Mouse (Mus musculus) heart, adult 2 months (tissue): Measurements from ENCODE around the gene Ephb2. TPM values are rescaled to one million over a fixed set of nuclear protein-coding genes. Genes with fewer than 3 reads are reported as not detected.

Experiments used
- DNase-seq, 2 experiments: peaks; one replicate each; pipeline ENCODE4 v3.0.0; 2021
- H3K27ac ChIP-seq: fragments of 200-600 bp; 2 replicates; pipeline ENCODE4 v1.8.1; 2022
- H3K27me3 ChIP-seq: fragments of 200-500 bp; 2 replicates; pipeline ENCODE4 v1.6.1; 2012; ENCODE audit warnings: mild to moderate bottlenecking, low read length, inconsistent platforms, mixed read lengths; ENCODE audit not compliant: control insufficient read depth, insufficient read depth
- H3K36me3 ChIP-seq: fragments of 200-500 bp; 2 replicates; pipeline ENCODE4 v1.6.1; 2012; ENCODE audit warnings: low read length, inconsistent platforms; ENCODE audit not compliant: control insufficient read depth, insufficient read depth
- H3K4me1 ChIP-seq: fragments of 200-500 bp; 2 replicates; pipeline ENCODE4 v1.6.1; 2011; ENCODE audit warnings: low read length; ENCODE audit not compliant: control insufficient read depth, insufficient read depth
- H3K4me3 ChIP-seq: fragments of 200-600 bp; 2 replicates; pipeline ENCODE4 v1.8.1; 2022
- H3K79me2 ChIP-seq: fragments of 200-500 bp; replicated peaks from 2 replicates; pipeline ENCODE4 v1.6.1; 2012; ENCODE audit warnings: mild to moderate bottlenecking, inconsistent platforms, low read length, moderate library complexity, mixed read lengths; ENCODE audit not compliant: control insufficient read depth, insufficient read depth
- H3K9ac ChIP-seq: fragments of 200-500 bp; 2 replicates; pipeline ENCODE4 v1.6.1; 2012; ENCODE audit warnings: low read depth, mild to moderate bottlenecking, control low read depth, inconsistent platforms, low read length, mixed read lengths
- CTCF ChIP-seq: fragments of 200-600 bp; IDR thresholded peaks from 2 replicates; pipeline ENCODE4 v1.8.1; 2022; ENCODE audit warnings: antibody characterized with exemption, mild to moderate bottlenecking, moderate library complexity
- EP300 ChIP-seq: fragments of 200-500 bp; IDR thresholded peaks from 2 replicates; pipeline ENCODE4 v1.6.1; 2011; ENCODE audit warnings: low read depth, low read length, control low read depth; ENCODE audit not compliant: insufficient read depth
- POLR2A ChIP-seq: fragments of 200-500 bp; IDR thresholded peaks from 2 replicates; pipeline ENCODE4 v1.6.1; 2011; ENCODE audit warnings: mild to moderate bottlenecking, low read depth, low read length, control low read depth; ENCODE audit not compliant: insufficient read depth
- WGBS: fragments of 180-500 bp; shearing (Covaris S2); methylation state at CpG from one replicate; pipeline ENCODE4 v1.1.7; 2018; 5-methylcytosine and 5-hydroxymethylcytosine counted together
- intact Hi-C: fragments of 180-260 bp; cut with DNase I; formaldehyde crosslinking; loops from one replicate; pipeline ENCODE4 v1.15.1; 2025
- polyA plus RNA-seq: library from polyadenylated mRNA; depleted of rRNA; stranded (reverse); fragments of >200 nt; gene quantifications from 2 replicates; pipeline ENCODE4 v1.2.3, GENCODE M21; 2012
- total RNA-seq, 2 experiments: library from RNA; stranded (reverse); gene quantifications; 2 replicates each; pipeline ENCODE4 v1.2.3; 2021

Ephb2 gene
- total and polyA plus RNA-seq, 3 experiments, result 0.73 to 0.96 (median 0.77) TPM

GRCm38 (mm10) chr4:136860022-136860421 is 24.2 kb upstream of the Ephb2 start:
- no peak for TF ChIP-seq POLR2A
- TF ChIP-seq EP300, result no peak
- peak; percentile 33 for TF ChIP-seq CTCF

GRCm38 (mm10) chr4:136855081-136855480 is 19.3 kb upstream of the Ephb2 start:
- H3K36me3 ChIP-seq, result no peaks in the 10 kb centered on the region
- WGBS, result 21% methylated on average over 6 of the region's 6 CpGs
- TF ChIP-seq POLR2A, result no peak
- no peak for TF ChIP-seq EP300
- TF ChIP-seq CTCF, result peak; percentile 43
- H3K79me2 ChIP-seq, result no peaks in the 10 kb centered on the region
- no peak overlapping the region for H3K27ac ChIP-seq
- no peaks in the 10 kb centered on the region; the same call in 1 of the 2 replicates for H3K27me3 ChIP-seq
- intact Hi-C loops, result no loop called here
- DNase-seq, result no peak
- no peak overlapping the region for H3K4me3 ChIP-seq
- no peaks in the 10 kb centered on the region for H3K4me1 ChIP-seq
- no peak overlapping the region for H3K9ac ChIP-seq

More at GRCm38 (mm10) chr4:136860022-136860421, 24.2 kb upstream of the Ephb2 start:
- DNase-seq, result no peak
- H3K4me3 ChIP-seq, result no peak overlapping the region
- H3K4me1 ChIP-seq, result no peaks in the 10 kb centered on the region
- 83% methylated on average over 7 of the region's 7 CpGs for WGBS
- H3K79me2 ChIP-seq, result no peaks in the 10 kb centered on the region
- H3K9ac ChIP-seq, result no peak overlapping the region
- H3K36me3 ChIP-seq, result no peaks in the 10 kb centered on the region
- no peak overlapping the region for H3K27ac ChIP-seq
- no peaks in the 10 kb centered on the region; the same call in 1 of the 2 replicates for H3K27me3 ChIP-seq
- intact Hi-C loops, result no loop called here

- intact Hi-C loops, result no loop called here
- H3K36me3 ChIP-seq, result no peaks in the 10 kb centered on the region
- H3K27me3 ChIP-seq, result no peaks in the 10 kb centered on the region; the same call in 1 of the 2 replicates
- no peak overlapping the region for H3K9ac ChIP-seq
- no peak overlapping the region for H3K27ac ChIP-seq
- DNase-seq, result no peak
- H3K4me3 ChIP-seq, result no peak overlapping the region
- H3K79me2 ChIP-seq, result no peaks in the 10 kb centered on the region
- H3K4me1 ChIP-seq, result no peaks in the 10 kb centered on the region
- 82% methylated on average over 12 of the region's 12 CpGs for WGBS
- TF ChIP-seq POLR2A (no peak), EP300 (no peak)
Measured at GRCm38 (mm10) chr4:136852989-136853388, 17.2 kb upstream of the Ephb2 start.

- Histone ChIP-seq H3K79me2 (no peaks in the 10 kb centered on the region), H3K9ac (no peak overlapping the region), H3K4me3 (no peak overlapping the region), H3K27me3 (no peaks in the 10 kb centered on the region), H3K27ac (no peak overlapping the region), H3K4me1 (no peaks in the 10 kb centered on the region), H3K36me3 (no peaks in the 10 kb centered on the region)
- intact Hi-C loops, result no loop called here
- 64% methylated on average over 5 of the region's 5 CpGs for WGBS
- TF ChIP-seq POLR2A (no peak), CTCF (no peak), EP300 (no peak)
- no peak for DNase-seq
Measured at GRCm38 (mm10) chr4:136852119-136852518, 16.3 kb upstream of the Ephb2 start.

- Histone ChIP-seq H3K27me3 (no peaks in the 10 kb centered on the region), H3K27ac (no peak overlapping the region), H3K36me3 (no peaks in the 10 kb centered on the region), H3K4me1 (no peaks in the 10 kb centered on the region), H3K4me3 (no peak overlapping the region), H3K79me2 (no peaks in the 10 kb centered on the region), H3K9ac (no peak overlapping the region)
- intact Hi-C loops, result no loop called here
- no peak for DNase-seq
- no peak for TF ChIP-seq POLR2A
- TF ChIP-seq CTCF, result no peak
- TF ChIP-seq EP300, result no peak
- WGBS, result 55% methylated on average over 4 of the region's 4 CpGs
Measured at GRCm38 (mm10) chr4:136848565-136848964, 12.8 kb upstream of the Ephb2 start.

GRCm38 (mm10) chr4:136847166-136847565 is 11.4 kb upstream of the Ephb2 start:
- DNase-seq, result no peak
- Histone ChIP-seq H3K4me1 (no peaks in the 10 kb centered on the region), H3K36me3 (no peaks in the 10 kb centered on the region), H3K4me3 (no peak overlapping the region), H3K79me2 (no peaks in the 10 kb centered on the region), H3K27ac (no peak overlapping the region), H3K9ac (no peak overlapping the region), H3K27me3 (no peaks in the 10 kb centered on the region)
- TF ChIP-seq CTCF, result no peak
- no peak for TF ChIP-seq POLR2A
- TF ChIP-seq EP300, result no peak
- 71% methylated on average over 6 of the region's 6 CpGs for WGBS
- intact Hi-C loops, result no loop called here

GRCm38 (mm10) chr4:136842802-136843201 is 7.0 kb upstream of the Ephb2 start:
- Histone ChIP-seq H3K79me2 (no peaks in the 10 kb centered on the region), H3K4me3 (no peak overlapping the region), H3K27me3 (no peaks in the 10 kb centered on the region), H3K27ac (no peak overlapping the region), H3K4me1 (no peaks in the 10 kb centered on the region), H3K36me3 (no peaks in the 10 kb centered on the region), H3K9ac (no peak overlapping the region)
- TF ChIP-seq EP300 (no peak), CTCF (no peak)
- no peak for DNase-seq
- intact Hi-C loops, result no loop called here
- 83% methylated on average over 10 of the region's 10 CpGs for WGBS
